Mouse (Mus musculus) intestine, embryonic 16.5 days (tissue): ENCODE measurements around the gene 2010109A12Rik. TPM values are rescaled to one million over a fixed set of nuclear protein-coding genes. Genes with fewer than 3 reads are reported as not detected.

Experiments used
- ATAC-seq: fragments of 200-750 bp; cut with Nextera tagmentation; 2 replicates; pipeline ENCODE4 v1.8.0; 2017; ENCODE audit warnings: moderate TSS enrichment, moderate library complexity
- H3K27ac ChIP-seq: fragments of 300-500 bp; sonication (generic); 2 replicates; pipeline ENCODE4 v1.5.1; 2014; ENCODE audit warnings: mild to moderate bottlenecking, low read length
- H3K27me3 ChIP-seq: fragments of 300-500 bp; sonication (generic); replicated peaks from 2 replicates; pipeline ENCODE4 v1.6.1; 2014; ENCODE audit warnings: low read length, control low read depth, mixed read lengths; ENCODE audit not compliant: control insufficient read depth, insufficient read depth
- H3K36me3 ChIP-seq: fragments of 300-500 bp; sonication (generic); 2 replicates; pipeline ENCODE4 v1.6.1; 2014; ENCODE audit warnings: low read length, control low read depth; ENCODE audit not compliant: control insufficient read depth, insufficient read depth
- H3K4me1 ChIP-seq: fragments of 300-500 bp; sonication (generic); 2 replicates; pipeline ENCODE4 v1.6.1; 2014; ENCODE audit warnings: low read length, control low read depth, mixed read lengths; ENCODE audit not compliant: control insufficient read depth, insufficient read depth
- H3K4me2 ChIP-seq: fragments of 300-500 bp; sonication (generic); 2 replicates; pipeline ENCODE4 v1.6.1; 2014; ENCODE audit warnings: low read depth, low read length, control low read depth
- H3K4me3 ChIP-seq: fragments of 300-500 bp; sonication (generic); 2 replicates; pipeline ENCODE4 v1.5.1; 2014; ENCODE audit warnings: mild to moderate bottlenecking, low read length
- H3K9ac ChIP-seq: fragments of 300-500 bp; sonication (generic); 2 replicates; pipeline ENCODE4 v1.6.1; 2014; ENCODE audit warnings: low read depth, low read length
- H3K9me3 ChIP-seq: fragments of 300-500 bp; sonication (generic); 2 replicates; pipeline ENCODE4 v1.6.1; 2016; ENCODE audit warnings: low read length, control low read depth; ENCODE audit not compliant: control insufficient read depth
- WGBS: fragments of 180-500 bp; shearing (Covaris S2); extraction: QIAGEN DNeasy Blood & Tissue Kit; methylation state at CpG from one replicate; pipeline ENCODE4 v1.1.7; 2014; 5-methylcytosine and 5-hydroxymethylcytosine counted together
- polyA plus RNA-seq: library from polyadenylated mRNA; unstranded; fragments of >200 nt; fragmentation: Nextera tagmentation; extraction: Ambion mirVana; gene quantifications from 2 replicates; pipeline ENCODE4 v1.2.1, GENCODE M21; 2015

Gene 2010109A12Rik
- polyA plus RNA-seq, 1 experiment from 2014 or later = 2.1 TPM

GRCm38 (mm10) chr5:93183311-93183710 is 23.0 kb upstream of the 2010109A12Rik start:
- Histone ChIP-seq H3K27me3 (no peaks in the 10 kb centered on the region), H3K9me3 (no peaks in the 10 kb centered on the region), H3K4me3 (no peak overlapping the region), H3K4me2 (no peak overlapping the region), H3K9ac (no peak overlapping the region), H3K27ac (no peak overlapping the region), H3K36me3 (peaks cover 9% of the 10 kb centered on the region; the same call in 1 of the 2 replicates), H3K4me1 (no peaks in the 10 kb centered on the region)
- WGBS = 82% methylated on average over 6 of the region's 6 CpGs
- no peak for ATAC-seq

- Histone ChIP-seq H3K4me1 (no peaks in the 10 kb centered on the region), H3K36me3 (peaks cover 10% of the 10 kb centered on the region; the same call in 1 of the 2 replicates), H3K9ac (no peak overlapping the region), H3K9me3 (no peaks in the 10 kb centered on the region), H3K27ac (no peak overlapping the region), H3K4me3 (no peak overlapping the region), H3K4me2 (no peak overlapping the region), H3K27me3 (no peaks in the 10 kb centered on the region)
- no peak for ATAC-seq
- 85% methylated on average over 6 of the region's 6 CpGs for WGBS
These were observed 21.8 kb upstream of the 2010109A12Rik start for GRCm38 (mm10) chr5:93184548-93184947.

GRCm38 (mm10) chr5:93189607-93190006 is 16.7 kb upstream of the 2010109A12Rik start:
- Histone ChIP-seq H3K4me3 (no peak overlapping the region), H3K4me1 (no peaks in the 10 kb centered on the region; the same call in 1 of the 2 replicates), H3K27ac (no peak overlapping the region), H3K36me3 (peaks cover 10% of the 10 kb centered on the region; the same call in 1 of the 2 replicates), H3K4me2 (no peak overlapping the region), H3K27me3 (no peaks in the 10 kb centered on the region), H3K9me3 (no peaks in the 10 kb centered on the region), H3K9ac (no peak overlapping the region)
- no peak for ATAC-seq
- 78% methylated on average over 3 of the region's 3 CpGs for WGBS

GRCm38 (mm10) chr5:93190428-93190827 is 15.9 kb upstream of the 2010109A12Rik start:
- no peak overlapping the region for H3K4me2 ChIP-seq
- no peak overlapping the region for H3K27ac ChIP-seq
- H3K27me3 ChIP-seq = no peaks in the 10 kb centered on the region
- WGBS = 94% methylated on average over 5 of the region's 5 CpGs
- no peak overlapping the region for H3K9ac ChIP-seq
- no peaks in the 10 kb centered on the region for H3K9me3 ChIP-seq
- peaks cover 10% of the 10 kb centered on the region; the same call in 1 of the 2 replicates for H3K36me3 ChIP-seq
- ATAC-seq = no peak
- H3K4me3 ChIP-seq = no peak overlapping the region
- no peaks in the 10 kb centered on the region; the same call in 1 of the 2 replicates for H3K4me1 ChIP-seq

- Histone ChIP-seq H3K27me3 (no peaks in the 10 kb centered on the region), H3K27ac (no peak overlapping the region), H3K4me3 (no peak overlapping the region), H3K9me3 (no peaks in the 10 kb centered on the region), H3K4me1 (no peaks in the 10 kb centered on the region; the same call in 1 of the 2 replicates), H3K4me2 (no peak overlapping the region), H3K9ac (no peak overlapping the region), H3K36me3 (peaks cover 2% of the 10 kb centered on the region; the same call in 1 of the 2 replicates)
- WGBS = 83% methylated on average over 3 of the region's 3 CpGs
- no peak for ATAC-seq
These were observed 8.1 kb upstream of the 2010109A12Rik start for GRCm38 (mm10) chr5:93198232-93198631.

- ATAC-seq = no peak
- Histone ChIP-seq H3K9me3 (no peaks in the 10 kb centered on the region), H3K9ac (no peak overlapping the region), H3K4me2 (no peak overlapping the region), H3K27ac (no peak overlapping the region), H3K36me3 (peaks cover 2% of the 10 kb centered on the region; the same call in 1 of the 2 replicates), H3K4me1 (peaks cover 3% of the 10 kb centered on the region; the same call in 1 of the 2 replicates), H3K4me3 (no peak overlapping the region), H3K27me3 (no peaks in the 10 kb centered on the region)
- 91% methylated on average over 1 of the region's 1 CpGs for WGBS
These were observed 5.1 kb upstream of the 2010109A12Rik start for GRCm38 (mm10) chr5:93201181-93201580.

GRCm38 (mm10) chr5:93205371-93206108 is 778 bp upstream of the 2010109A12Rik start:
- under 1% methylated on average over 57 of the region's 63 CpGs for WGBS
- Histone ChIP-seq H3K4me3 (peak overlapping the region; percentile 84), H3K36me3 (peaks cover 2% of the 10 kb centered on the region; the same call in 1 of the 2 replicates), H3K4me2 (peak overlapping the region; percentile 68), H3K4me1 (peaks cover 3% of the 10 kb centered on the region; the same call in 1 of the 2 replicates), H3K27me3 (no peaks in the 10 kb centered on the region), H3K9ac (peak overlapping the region; percentile 90), H3K9me3 (no peaks in the 10 kb centered on the region), H3K27ac (peak overlapping the region; percentile 89)
- peak; percentile 74 for ATAC-seq

GRCm38 (mm10) chr5:93207006-93207348 is 659 bp downstream of the 2010109A12Rik start:
- peak overlapping the region; percentile 84 for H3K4me3 ChIP-seq
- peak overlapping the region; percentile 89 for H3K27ac ChIP-seq
- 2% methylated on average over 6 of the region's 6 CpGs for WGBS
- H3K4me2 ChIP-seq = peak overlapping the region; percentile 53
- H3K27me3 ChIP-seq = no peaks in the 10 kb centered on the region
- no peaks in the 10 kb centered on the region; the same call in 1 of the 2 replicates for H3K36me3 ChIP-seq
- peak; percentile 13 for ATAC-seq
- H3K9me3 ChIP-seq = no peaks in the 10 kb centered on the region
- peaks cover 3% of the 10 kb centered on the region; the same call in 1 of the 2 replicates for H3K4me1 ChIP-seq
- H3K9ac ChIP-seq = peak overlapping the region; percentile 90

- WGBS = 75% methylated on average over 1 of the region's 1 CpGs
- no peak overlapping the region for H3K27ac ChIP-seq
- H3K4me2 ChIP-seq = no peak overlapping the region
These were observed 1.2 kb downstream of the 2010109A12Rik start for GRCm38 (mm10) chr5:93207555-93207954.

More at GRCm38 (mm10) chr5:93207555-93207954, 1.2 kb downstream of the 2010109A12Rik start:
- Histone ChIP-seq H3K4me1 (peaks cover 3% of the 10 kb centered on the region; the same call in 1 of the 2 replicates), H3K36me3 (no peaks in the 10 kb centered on the region), H3K4me3 (no peak overlapping the region), H3K9ac (no peak overlapping the region), H3K9me3 (no peaks in the 10 kb centered on the region), H3K27me3 (no peaks in the 10 kb centered on the region)
- ATAC-seq = no peak
